Mouse (Mus musculus): ENCODE data around the gene Utp14a. TPM values are rescaled to one million over a fixed set of nuclear protein-coding genes. Genes with fewer than 3 reads are reported as not detected.

Utp14a gene
- 9.7 and 11.4 TPM in 2 replicates for polyA plus RNA-seq (2021; fragmentation: Nextera tagmentation)
- long read RNA-seq, experiment 1, transcript Utp14a-201 (15 exons, 2,507 nt), result major isoform, 6 of 16 reads
- long read RNA-seq, experiment 1, partial matches to known transcripts, result 10 of 16 reads
- long read RNA-seq, experiment 1, other reads (novel, unspliced or antisense), result 0 of 16 reads
- long read RNA-seq, experiment 2, transcript Utp14a-201 (15 exons, 2,507 nt), result major isoform, 48 of 56 reads
- long read RNA-seq, experiment 2, partial matches to known transcripts, result 3 of 56 reads
- long read RNA-seq, experiment 2, other reads (novel, unspliced or antisense), result 5 of 56 reads

GRCm38 (mm10) chrX:48256468-48257007 lies at the start of gene Utp14a:
Utp14a (plus strand) TSS chrX:48256862.

GRCm38 (mm10) chrX:48208519-48209185 lies 48.0 kb upstream of the Utp14a start, which contains the start of gene Zdhhc9:
Zdhhc9 (minus strand) TSS chrX:48208878.

Other genes starting within 250 kb of the Utp14a start
- 14.3 and 19.5 TPM in 2 replicates for gene Apln, start 222.0 kb upstream of the Utp14a start, polyA plus RNA-seq (2021; fragmentation: Nextera tagmentation)
- gene Xpnpep2, start 148.1 kb upstream of the Utp14a start, polyA plus RNA-seq (2021; fragmentation: Nextera tagmentation), result 0.24 and 0.39 TPM in 2 replicates
- gene Sash3, start 110.4 kb upstream of the Utp14a start, polyA plus RNA-seq (2021; fragmentation: Nextera tagmentation), result 1.5 and 1.8 TPM in 2 replicates
- gene Zdhhc9, start 48.0 kb upstream of the Utp14a start, polyA plus RNA-seq (2021; fragmentation: Nextera tagmentation), result 24.8 and 30.6 TPM in 2 replicates
- 2.2 and 2.3 TPM in 2 replicates for gene Bcorl1, start 84.5 kb downstream of the Utp14a start, polyA plus RNA-seq (2021; fragmentation: Nextera tagmentation)
- 0.34 and 0.63 TPM in 2 replicates for gene Elf4, start 206.3 kb downstream of the Utp14a start, polyA plus RNA-seq (2021; fragmentation: Nextera tagmentation)

Data from layer of hippocampus, adult 6 months (tissue).